Mouse (Mus musculus) mesoderm, embryonic 11.5 days (tissue): ENCODE results near the gene Pdxk.
A peak's percentile ranks its signal among the peaks of the same experiment; 100 is the strongest.
"Not testable (repeated sequence)": the region's sequence is repeated elsewhere in the genome, so short reads cannot be mapped to it uniquely, and the experiment has no call there.

Experiments used
- DNase-seq: peaks from one replicate; pipeline ENCODE4 v3.0.0-alpha.2; 2012; ENCODE audit warnings: low read depth, low spot score

The Pdxk gene

DNA sequence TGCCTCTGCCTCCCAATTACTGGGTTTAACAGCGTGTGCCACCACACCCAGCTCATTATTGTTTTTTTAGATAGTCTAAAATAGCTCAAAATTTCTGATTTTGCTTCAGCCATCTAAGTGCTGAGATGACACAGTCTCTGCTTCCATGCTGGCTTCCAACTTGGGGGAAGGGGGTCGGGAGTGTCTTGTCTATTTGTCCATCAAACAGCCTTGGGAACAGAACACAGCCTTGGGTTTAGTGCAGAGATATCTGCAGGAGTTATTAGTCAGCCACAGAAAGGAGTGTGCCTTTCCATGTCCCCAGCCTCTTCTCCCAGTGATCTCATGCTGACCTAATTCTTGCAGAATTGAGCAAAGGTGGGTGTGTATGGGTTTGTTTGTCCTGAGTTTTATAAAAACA is 46.0 kb downstream of the Pdxk start:
- DNase-seq, result no peak

DNA sequence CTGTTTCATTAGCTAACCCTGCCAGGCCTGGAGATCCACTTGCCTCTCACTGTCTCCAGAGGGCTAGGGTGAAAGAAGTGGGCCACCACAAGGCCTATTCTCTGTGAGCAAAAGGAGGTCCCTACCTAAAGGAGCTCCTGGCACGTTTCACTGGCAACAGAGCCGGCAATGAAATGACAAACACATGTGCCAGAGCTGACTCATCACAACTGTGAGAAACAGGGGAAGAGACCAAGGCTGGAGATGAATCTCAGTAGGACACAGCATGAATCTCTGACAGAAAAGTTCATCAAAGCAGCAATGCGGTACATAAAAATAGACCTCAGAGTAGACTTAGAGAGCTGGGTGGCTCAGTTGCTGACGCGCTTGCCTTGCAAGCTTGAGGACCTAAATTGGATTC is 46.9 kb downstream of the Pdxk start:
- no peak for DNase-seq

DNA sequence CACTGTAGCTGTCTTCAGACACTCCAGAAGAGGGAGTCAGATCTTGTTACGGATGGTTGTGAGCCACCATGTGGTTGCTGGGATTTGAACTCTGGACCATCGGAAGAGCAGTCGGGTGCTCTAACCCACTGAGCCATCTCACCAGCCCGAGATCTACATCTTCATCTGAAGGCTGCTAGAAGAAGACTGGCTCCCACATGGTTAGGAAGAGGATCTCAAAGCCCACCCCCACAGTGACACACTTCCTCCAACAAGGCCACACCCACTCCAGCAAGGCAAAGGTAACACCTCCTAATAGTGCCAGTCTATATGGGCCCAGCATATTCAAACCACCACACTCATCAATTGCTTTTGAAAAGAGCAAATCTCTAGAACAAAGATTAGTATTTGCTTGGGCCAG is 49.8 kb downstream of the Pdxk start:
- not testable (repeated sequence) for DNase-seq

DNA sequence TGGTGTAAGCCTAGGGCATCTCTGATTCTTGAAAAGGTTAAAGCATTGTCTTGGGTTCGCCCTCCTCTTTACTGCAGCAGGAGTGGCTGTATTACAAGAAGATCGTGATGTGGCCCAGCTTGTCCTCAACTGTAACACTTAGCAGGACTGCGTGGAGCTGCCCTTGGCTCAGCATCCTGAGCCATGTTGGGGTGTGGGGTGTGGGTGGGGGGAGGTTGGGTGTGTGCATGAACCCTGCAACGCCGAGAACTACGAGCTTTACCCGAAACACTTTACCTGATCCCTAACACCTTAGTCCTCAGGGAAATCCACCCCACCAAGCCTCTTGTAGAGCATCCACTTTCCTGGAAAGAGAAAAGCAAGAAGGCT is 51.6 kb downstream of the Pdxk start:
- DNase-seq, result no peak

DNA sequence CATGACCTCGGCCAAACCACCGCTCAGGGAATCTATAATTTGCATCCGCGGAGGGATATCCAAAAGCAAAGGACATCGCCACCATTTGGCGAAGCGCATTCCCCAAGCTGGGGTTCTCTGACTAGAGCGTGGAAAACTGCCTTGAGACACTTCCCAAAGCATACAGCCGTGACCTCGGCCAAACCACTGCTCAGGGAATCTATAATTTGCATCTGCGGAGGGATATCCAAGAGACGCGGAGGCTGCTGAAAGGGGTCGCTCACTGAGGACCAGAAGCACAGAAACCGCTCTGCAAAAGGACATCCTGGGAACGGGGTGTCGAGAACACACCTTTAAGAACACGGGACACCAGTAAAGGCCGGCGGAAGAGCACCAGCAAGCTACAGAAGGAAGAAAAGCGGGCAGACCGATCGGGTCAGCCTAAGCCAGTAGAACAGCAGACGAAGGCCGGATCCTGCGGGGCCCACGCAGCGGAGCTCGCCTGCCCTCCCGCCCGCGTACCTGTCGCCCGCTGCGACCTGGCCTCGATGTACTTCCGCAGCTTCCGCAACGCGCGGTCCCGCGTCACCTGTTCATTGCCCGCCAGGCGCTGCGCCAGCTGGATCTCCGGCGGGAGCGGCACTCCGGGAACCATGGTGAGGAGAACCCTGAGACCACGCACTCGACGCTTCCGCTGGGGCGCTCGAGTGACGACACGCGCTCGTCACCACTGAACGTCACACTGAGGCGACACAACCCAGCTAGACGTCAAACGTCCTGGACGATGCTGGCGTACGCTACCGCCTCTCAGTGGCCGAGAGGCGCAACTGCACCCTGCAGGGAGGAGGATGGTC is 52.2 kb downstream of the Pdxk start, which contains the start of gene Rrp1:
TSS of gene Rrp1 (minus strand) at position 725 of the 833 bp plus-strand sequence.
- peak; percentile 97 for DNase-seq

DNA sequence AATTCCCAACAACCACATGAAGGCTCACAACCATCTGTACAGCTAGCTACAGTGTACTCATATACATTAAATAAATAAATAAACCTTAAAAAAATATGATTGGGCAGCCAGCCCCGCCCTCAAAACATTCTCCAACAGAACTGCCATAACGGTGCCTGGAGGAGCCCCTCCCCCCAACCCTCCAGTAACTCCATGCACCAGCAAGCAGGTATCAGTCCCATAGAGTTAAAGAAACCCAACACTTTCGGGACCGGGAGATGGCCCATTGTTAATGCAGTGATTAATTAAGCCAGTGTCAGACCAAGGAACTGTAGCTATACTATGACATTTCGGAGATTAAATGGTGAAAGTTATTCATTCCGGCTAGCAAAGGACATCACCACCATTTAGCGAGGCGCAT is 52.9 kb downstream of the Pdxk start:
- DNase-seq, result no peak

DNA sequence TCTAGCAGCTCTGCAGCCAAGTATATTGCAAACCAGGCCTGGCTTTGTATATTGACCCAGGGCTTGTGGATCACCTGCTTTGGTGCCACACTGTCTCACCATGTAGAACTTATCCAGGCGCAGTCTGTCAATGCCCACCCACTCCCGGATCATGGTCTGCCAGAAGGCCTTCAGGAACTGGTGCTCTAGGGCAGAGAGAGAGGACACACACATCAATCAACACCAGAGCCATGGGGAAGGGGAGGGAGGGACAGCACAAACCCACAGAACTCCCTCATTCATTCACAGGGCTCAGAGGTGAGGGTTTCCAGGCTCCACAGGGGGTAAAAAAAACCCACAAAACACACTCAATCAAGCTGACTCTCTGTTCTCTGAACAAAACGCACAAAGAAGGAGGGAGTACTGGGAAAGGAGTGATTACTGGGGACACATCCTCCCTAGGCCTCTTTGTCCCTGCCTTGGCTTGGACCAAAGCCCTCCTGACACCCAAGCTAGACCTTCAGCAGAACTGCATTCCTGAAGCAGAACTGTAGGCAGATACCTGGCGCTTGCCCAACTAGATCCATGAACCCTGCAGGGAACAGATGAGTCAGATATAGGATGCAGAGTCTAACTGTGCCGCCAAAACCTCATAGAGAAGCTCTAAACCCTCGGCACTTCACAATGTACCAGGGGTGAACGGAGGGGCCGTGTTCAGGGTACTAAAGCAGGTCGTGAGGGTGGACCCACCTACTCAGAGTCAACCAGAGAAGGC is 55.6 kb downstream of the Pdxk start:
- DNase-seq, result no peak

DNA sequence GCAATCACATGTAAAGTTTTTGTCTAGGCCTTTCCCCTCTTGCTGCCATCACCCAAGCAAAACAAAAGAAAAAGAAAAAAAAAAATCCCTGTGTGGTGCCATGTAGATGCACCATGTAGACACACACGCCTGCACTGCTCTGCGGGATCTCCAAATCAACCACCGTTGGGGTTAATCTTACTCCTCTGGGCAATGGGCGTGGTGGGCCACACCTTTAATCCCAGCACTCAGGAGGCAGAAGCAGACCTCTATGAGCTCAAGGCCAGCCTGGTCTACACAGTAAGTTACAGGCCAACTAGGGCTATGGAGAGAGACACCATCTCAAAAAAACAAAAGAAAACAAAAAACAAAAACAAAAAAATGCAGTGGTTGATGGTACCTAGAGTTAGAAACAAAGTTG is 57.6 kb downstream of the Pdxk start:
- no peak for DNase-seq

DNA sequence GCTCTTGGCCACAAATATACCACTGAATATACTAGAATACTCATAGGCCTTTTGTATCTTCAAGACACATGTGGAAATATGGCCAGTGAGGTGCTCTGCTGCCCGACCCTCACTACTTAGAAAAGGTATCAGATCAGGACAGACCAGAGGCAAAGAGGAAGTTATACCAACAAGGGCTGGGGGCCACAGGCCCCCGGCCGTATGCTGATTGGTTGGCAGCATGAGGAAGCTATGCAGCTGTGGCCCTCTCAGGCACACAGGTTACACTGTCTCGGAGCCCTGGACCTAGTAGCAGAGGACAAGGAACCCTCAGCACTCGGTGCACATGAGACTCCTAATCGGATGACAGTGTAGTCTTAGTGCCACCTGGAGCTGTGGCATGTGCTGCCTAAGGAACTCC is 58.6 kb downstream of the Pdxk start:
- DNase-seq, result no peak

DNA sequence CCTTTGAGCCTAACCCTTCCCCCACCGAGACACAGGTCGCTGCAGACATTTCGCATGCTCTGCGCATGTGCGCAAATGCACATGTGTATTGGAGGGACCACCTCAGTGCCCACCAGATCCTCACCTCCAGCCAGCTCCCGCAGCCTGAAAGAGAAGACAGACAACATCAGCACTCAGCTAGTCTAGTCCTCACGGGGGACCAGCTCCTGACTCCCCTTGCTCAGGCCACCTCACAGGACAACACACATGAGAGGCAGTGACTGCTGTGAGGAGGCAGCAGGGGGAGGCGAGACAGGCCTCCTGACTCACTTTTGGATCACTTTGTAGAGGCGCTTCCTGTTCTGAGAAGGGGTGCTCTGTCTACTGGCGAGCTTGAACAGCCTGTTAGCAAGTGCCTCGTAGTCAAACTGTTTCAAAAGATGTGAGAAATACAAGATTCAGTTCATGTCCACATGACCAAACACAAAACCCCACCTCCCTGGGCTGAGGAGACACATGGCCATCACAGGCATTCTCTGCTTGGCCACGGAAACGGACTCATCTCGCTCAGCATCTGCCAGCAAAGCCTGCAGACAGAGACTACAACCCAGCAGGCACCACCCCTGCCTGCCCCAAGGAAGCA is 62.4 kb downstream of the Pdxk start:
- DNase-seq, result no peak

DNA sequence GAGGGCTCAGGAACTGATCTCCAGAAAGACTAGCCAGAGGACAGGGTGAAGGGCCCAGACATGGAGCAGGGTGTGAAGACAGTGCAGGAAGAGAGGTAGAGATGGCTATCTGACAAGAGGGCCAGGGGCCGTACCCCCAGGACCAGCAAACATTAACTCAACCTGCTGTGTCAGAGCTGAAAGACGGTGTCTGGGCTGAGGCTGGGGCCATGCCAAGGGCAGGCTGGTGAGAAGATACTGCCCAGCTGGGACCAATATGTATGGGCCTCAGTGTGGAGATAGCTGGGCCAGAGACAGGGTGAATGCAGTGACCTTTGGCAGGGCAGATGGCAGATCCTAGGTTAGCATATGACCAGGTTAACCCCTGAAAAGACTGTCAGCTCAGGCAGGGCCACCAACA is 63.6 kb downstream of the Pdxk start:
- DNase-seq, result no peak

DNA sequence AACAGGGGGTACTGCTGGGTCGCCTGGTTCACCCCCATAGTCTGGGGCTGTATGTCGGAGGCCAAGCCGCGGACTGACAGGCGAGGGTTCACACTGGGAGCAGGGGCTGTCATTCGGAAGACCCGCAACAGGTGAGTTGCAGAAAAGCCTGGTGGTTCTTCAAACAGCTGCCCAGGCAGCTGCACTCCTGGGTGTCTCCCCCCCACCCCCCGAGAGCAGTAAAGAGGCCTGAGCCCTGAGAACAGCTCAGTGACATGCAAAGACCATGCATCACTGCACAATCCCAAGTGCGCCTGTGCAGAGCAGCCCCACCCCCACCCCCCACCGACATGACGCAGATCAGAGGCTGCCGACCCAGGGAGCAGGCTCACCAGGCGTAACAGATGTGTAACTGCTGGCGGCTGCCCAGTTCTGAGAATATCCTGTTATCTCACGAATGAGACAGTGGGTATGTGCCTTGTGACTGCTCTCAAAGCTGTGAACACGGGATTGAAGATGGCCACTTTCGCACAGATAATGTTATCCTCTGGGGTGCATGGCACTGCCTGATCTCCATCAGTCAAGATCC is 65.6 kb downstream of the Pdxk start:
- peak; percentile 75 for DNase-seq

DNA sequence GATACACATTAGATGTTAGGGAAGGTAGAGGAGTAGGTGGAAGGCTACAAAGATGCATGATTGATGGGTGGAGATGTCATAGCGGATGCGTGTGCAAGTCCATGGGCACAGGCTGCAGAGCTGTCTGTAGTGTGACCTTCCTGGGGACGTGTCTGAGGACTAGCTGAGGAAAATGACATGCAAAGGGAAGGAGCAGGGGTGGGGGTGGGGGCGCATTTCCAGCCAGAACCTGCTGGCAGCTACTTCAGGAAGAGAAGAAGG is 68.2 kb downstream of the Pdxk start:
- DNase-seq, result no peak

DNA sequence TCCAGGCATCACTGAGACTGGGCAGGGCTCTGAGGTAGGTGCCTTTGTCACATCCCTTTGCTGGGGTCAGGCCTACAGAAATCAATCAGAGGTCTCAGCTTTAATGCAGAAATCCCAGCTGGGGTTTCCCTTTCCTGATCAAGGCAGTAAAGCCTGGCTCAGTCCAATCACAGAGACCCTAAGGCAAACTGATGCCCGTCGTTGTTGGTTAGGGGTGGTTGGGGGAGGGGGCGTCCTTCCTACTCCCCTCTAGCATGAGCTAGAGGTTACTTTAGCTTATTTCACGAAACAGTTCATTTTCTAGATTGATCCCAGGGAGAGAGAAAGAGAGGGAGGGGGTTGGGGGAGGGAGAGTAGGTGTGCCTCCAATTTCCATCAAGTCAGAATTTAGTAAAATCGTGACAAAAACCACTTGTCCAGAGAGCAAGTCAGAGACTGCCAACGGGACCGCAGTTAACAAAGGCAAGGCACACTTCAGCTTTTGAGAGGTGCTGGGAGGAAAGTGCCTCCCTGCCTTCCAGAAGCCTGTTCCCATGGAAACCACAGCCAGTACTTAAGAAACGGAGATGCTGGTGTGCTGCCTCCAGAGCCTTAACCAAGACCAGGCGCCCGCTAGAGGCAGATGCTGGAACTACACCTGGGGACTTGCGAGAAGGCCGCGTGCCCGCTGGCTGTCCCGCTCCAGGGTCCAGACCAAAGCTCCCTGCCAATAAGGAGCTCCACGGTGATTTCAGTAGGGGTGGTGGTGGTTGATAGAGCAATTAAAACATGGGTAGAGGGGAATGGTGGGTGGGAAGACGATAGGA is 68.8 kb downstream of the Pdxk start:
- DNase-seq, result peak; percentile 95

DNA sequence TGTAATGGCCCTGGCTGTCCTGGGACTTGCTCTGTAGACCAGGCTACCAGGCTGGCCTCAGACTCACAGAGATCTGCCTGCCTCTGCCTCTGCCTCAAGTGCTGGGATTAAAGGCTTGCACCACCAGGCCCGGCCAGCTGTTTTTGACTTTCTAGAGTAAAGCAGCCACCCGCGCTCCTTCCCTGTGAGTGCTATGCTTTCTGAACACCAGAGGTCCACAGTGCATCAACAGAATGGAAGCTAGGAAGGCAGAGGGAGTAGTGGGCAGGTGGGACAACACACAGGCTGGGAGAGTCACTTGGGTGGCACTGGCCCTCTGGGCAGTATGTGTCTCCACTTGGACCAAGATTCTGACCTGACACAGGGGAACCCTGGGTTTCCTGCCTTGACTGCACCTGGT is 69.4 kb downstream of the Pdxk start:
- no peak for DNase-seq

DNA sequence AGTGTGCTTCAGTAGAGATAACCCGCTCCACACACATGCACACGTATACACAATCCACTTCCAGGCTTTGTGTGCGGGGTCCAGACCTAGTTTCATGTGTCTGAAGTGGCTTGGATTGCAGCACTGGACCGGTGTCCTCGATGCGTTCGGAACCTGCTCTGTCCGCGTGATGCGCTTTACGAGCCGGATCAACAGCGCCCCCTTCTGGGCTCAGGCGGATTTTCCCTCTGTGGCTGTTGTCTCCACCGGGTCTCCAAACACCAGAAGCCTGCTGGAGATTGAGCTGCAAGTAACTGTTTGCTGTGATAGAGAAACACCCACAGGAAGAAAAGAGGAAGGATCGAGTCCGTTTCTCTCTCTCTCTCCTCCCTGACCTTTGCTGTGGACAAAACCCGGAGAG is 72.7 kb downstream of the Pdxk start:
- peak; percentile 83 for DNase-seq

DNA sequence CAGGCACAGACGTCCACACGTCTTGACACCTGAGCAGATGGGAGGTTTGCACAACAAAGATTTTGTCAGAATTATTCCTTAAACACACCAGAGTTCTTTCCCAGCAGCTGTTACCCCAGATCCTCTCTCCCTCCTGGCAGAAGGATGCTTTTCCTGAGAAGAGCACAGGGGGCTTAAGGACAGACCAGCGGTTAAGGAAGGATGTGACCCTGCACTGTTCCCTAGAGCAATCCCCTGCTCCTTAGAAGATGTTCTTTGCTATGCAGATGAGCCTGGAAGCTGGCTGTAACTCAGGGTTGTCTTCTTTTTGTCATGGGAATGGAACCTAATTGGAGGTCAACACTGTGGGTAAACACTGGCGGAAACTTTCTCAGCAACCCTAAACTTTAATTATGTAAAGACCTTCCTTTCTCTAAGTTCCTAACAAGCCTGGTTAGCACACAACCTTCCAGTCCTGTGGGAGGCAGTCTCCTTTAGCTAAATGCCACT is 73.7 kb downstream of the Pdxk start:
- DNase-seq, result no peak

DNA sequence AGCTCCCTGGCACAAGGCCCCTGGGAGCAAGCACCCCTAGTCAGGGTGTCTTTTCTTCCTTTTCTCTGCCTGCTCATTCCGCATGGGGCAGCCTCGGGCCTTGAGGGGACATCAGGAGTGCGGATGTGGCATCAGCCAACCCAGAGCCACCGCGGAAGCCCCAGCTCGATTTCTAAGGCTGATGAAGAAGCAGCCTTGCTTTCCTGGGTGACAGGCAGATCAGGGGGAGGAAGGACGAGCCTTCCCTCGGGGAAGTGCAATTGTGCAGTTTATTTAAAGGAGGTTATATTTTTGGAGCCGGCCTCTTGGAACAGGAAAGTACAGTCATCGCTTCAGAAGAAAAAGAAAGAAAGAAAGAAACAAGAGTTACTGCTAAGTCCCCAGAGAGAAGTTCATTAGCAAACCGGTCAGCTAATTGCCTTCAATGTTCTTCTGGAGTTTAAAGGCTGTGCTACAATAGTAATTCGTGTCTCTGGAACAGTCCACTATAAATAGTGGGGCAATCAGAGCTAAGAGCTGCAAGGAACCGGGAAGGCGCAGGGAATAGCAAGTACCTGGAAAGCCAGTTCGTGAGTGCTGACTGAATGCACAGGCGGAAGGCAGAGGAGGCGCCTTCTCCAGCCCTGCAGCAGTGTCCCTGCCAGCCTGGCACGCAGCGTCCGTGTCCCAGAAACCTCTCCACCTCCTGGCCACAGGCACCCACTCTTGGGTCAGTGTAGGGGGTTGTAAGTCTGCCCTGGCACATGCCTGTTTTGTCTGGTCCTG is 76.4 kb downstream of the Pdxk start:
- DNase-seq, result no peak
